Mouse (Mus musculus) hindbrain, embryonic 16.5 days (tissue): Measurements from ENCODE around the gene Col6a4. TPM values are rescaled to one million over a fixed set of nuclear protein-coding genes. Genes with fewer than 3 reads are reported as not detected.

Source experiments
- ATAC-seq: fragments of 200-750 bp; cut with Nextera tagmentation; 2 replicates; pipeline ENCODE4 v1.8.0; 2017; ENCODE audit warnings: moderate TSS enrichment, moderate library complexity
- H3K27ac ChIP-seq: fragments of 300-500 bp; sonication (generic); 2 replicates; pipeline ENCODE4 v1.5.1; 2014; ENCODE audit warnings: low read depth, mild to moderate bottlenecking, control low read depth, low read length, moderate library complexity
- H3K27me3 ChIP-seq: fragments of 300-500 bp; sonication (generic); replicated peaks from 2 replicates; pipeline ENCODE4 v1.6.1; 2014; ENCODE audit warnings: low read length; ENCODE audit not compliant: control insufficient read depth, insufficient read depth
- H3K36me3 ChIP-seq: fragments of 300-500 bp; sonication (generic); 2 replicates; pipeline ENCODE4 v1.6.1; 2014; ENCODE audit warnings: mild to moderate bottlenecking, low read length, moderate library complexity, mixed read lengths; ENCODE audit not compliant: control insufficient read depth, insufficient read depth
- H3K4me1 ChIP-seq: fragments of 300-500 bp; sonication (generic); 2 replicates; pipeline ENCODE4 v1.6.1; 2014; ENCODE audit warnings: low read depth, low read length; ENCODE audit not compliant: control insufficient read depth, insufficient read depth
- H3K4me2 ChIP-seq: fragments of 300-500 bp; sonication (generic); 2 replicates; pipeline ENCODE4 v1.6.1; 2014; ENCODE audit warnings: mild to moderate bottlenecking, low read length, control low read depth, moderate library complexity
- H3K4me3 ChIP-seq: fragments of 300-500 bp; sonication (generic); 2 replicates; pipeline ENCODE4 v1.5.1; 2014; ENCODE audit warnings: mild to moderate bottlenecking, low read length, control low read depth, moderate library complexity
- H3K9ac ChIP-seq: fragments of 300-500 bp; sonication (generic); 2 replicates; pipeline ENCODE4 v1.6.1; 2014; ENCODE audit warnings: low read depth, mild to moderate bottlenecking, control low read depth, low read length, moderate library complexity
- H3K9me3 ChIP-seq: fragments of 300-500 bp; sonication (generic); 2 replicates; pipeline ENCODE4 v1.6.1; 2014; ENCODE audit warnings: mild to moderate bottlenecking, low read length, moderate library complexity; ENCODE audit not compliant: control insufficient read depth
- WGBS: fragments of 180-500 bp; shearing (Covaris S2); extraction: QIAGEN DNeasy Blood & Tissue Kit; methylation state at CpG from one replicate; pipeline ENCODE4 v1.1.7; 2014; 5-methylcytosine and 5-hydroxymethylcytosine counted together
- polyA plus RNA-seq: library from polyadenylated mRNA; unstranded; fragments of >200 nt; fragmentation: Nextera tagmentation; extraction: Ambion mirVana; gene quantifications from 2 replicates; pipeline ENCODE4 v1.2.1, GENCODE M21; 2015

Col6a4 gene
- polyA plus RNA-seq, 1 experiment from 2014 or later, result 1.5 TPM

- H3K4me1 ChIP-seq, result no peaks in the 10 kb centered on the region
- ATAC-seq, result no peak
- no peak overlapping the region for H3K4me2 ChIP-seq
- H3K27me3 ChIP-seq, result no peaks in the 10 kb centered on the region
- no peak overlapping the region for H3K9ac ChIP-seq
- no peaks in the 10 kb centered on the region for H3K36me3 ChIP-seq
- H3K9me3 ChIP-seq, result no peaks in the 10 kb centered on the region
- no peak overlapping the region for H3K27ac ChIP-seq
- WGBS, result 67% methylated on average over 1 of the region's 1 CpGs
- no peak overlapping the region for H3K4me3 ChIP-seq
Observed at GRCm38 (mm10) chr9:106039276-106039675, 57.3 kb downstream of the Col6a4 start.

- ATAC-seq, result peak; percentile 48; the same call in 1 of the 2 replicates
- Histone ChIP-seq H3K4me1 (no peaks in the 10 kb centered on the region), H3K4me2 (no peak overlapping the region), H3K27me3 (no peaks in the 10 kb centered on the region), H3K4me3 (no peak overlapping the region), H3K36me3 (no peaks in the 10 kb centered on the region), H3K27ac (no peak overlapping the region), H3K9ac (no peak overlapping the region), H3K9me3 (no peaks in the 10 kb centered on the region)
- WGBS, result 5% methylated on average over 4 of the region's 4 CpGs
Observed at GRCm38 (mm10) chr9:106038865-106039264, 57.7 kb downstream of the Col6a4 start.

GRCm38 (mm10) chr9:106015666-106016065 lies 80.9 kb downstream of the Col6a4 start:
- H3K4me3 ChIP-seq, result no peak overlapping the region
- no peak overlapping the region for H3K4me2 ChIP-seq
- H3K4me1 ChIP-seq, result no peaks in the 10 kb centered on the region
- H3K27me3 ChIP-seq, result no peaks in the 10 kb centered on the region
- ATAC-seq, result no peak
- no peak overlapping the region for H3K9ac ChIP-seq
- 90% methylated on average over 3 of the region's 3 CpGs for WGBS
- H3K27ac ChIP-seq, result no peak overlapping the region
- no peaks in the 10 kb centered on the region for H3K9me3 ChIP-seq
- H3K36me3 ChIP-seq, result no peaks in the 10 kb centered on the region

- no peaks in the 10 kb centered on the region for H3K4me1 ChIP-seq
- H3K27ac ChIP-seq, result no peak overlapping the region
- no peak overlapping the region for H3K4me3 ChIP-seq
- no peaks in the 10 kb centered on the region for H3K36me3 ChIP-seq
- 88% methylated on average over 11 of the region's 11 CpGs for WGBS
- no peak overlapping the region for H3K9ac ChIP-seq
- no peaks in the 10 kb centered on the region for H3K9me3 ChIP-seq
- no peak overlapping the region for H3K4me2 ChIP-seq
- ATAC-seq, result no peak
- no peaks in the 10 kb centered on the region for H3K27me3 ChIP-seq
Observed at GRCm38 (mm10) chr9:106013139-106013538, 83.4 kb downstream of the Col6a4 start.

- Histone ChIP-seq H3K27me3 (no peaks in the 10 kb centered on the region), H3K4me2 (no peak overlapping the region), H3K9ac (no peak overlapping the region), H3K9me3 (no peaks in the 10 kb centered on the region), H3K27ac (no peak overlapping the region), H3K36me3 (no peaks in the 10 kb centered on the region), H3K4me1 (no peaks in the 10 kb centered on the region), H3K4me3 (no peak overlapping the region)
- WGBS, result 55% methylated on average over 11 of the region's 11 CpGs
- no peak for ATAC-seq
Observed at GRCm38 (mm10) chr9:105997955-105998354, 98.6 kb downstream of the Col6a4 start.

- H3K4me1 ChIP-seq, result no peaks in the 10 kb centered on the region
- no peaks in the 10 kb centered on the region for H3K27me3 ChIP-seq
- H3K4me2 ChIP-seq, result no peak overlapping the region
- no peaks in the 10 kb centered on the region for H3K36me3 ChIP-seq
- WGBS, result 74% methylated on average over 6 of the region's 6 CpGs
- no peak overlapping the region for H3K9ac ChIP-seq
- H3K9me3 ChIP-seq, result no peaks in the 10 kb centered on the region
- ATAC-seq, result no peak
- no peak overlapping the region for H3K27ac ChIP-seq
- no peak overlapping the region for H3K4me3 ChIP-seq
Observed at GRCm38 (mm10) chr9:105992425-105992824, 104.2 kb downstream of the Col6a4 start.

- H3K4me2 ChIP-seq, result no peak overlapping the region
- no peak for ATAC-seq
- 69% methylated on average over 6 of the region's 6 CpGs for WGBS
Observed at GRCm38 (mm10) chr9:105990099-105990498, 106.5 kb downstream of the Col6a4 start.

GRCm38 (mm10) chr9:105989468-105989867 lies 107.1 kb downstream of the Col6a4 start:
- 78% methylated on average over 6 of the region's 6 CpGs for WGBS
- ATAC-seq, result no peak
- H3K27ac ChIP-seq, result no peak overlapping the region
- H3K9me3 ChIP-seq, result no peaks in the 10 kb centered on the region
- peaks cover 6% of the 10 kb centered on the region for H3K4me1 ChIP-seq
- no peak overlapping the region for H3K9ac ChIP-seq
- no peak overlapping the region for H3K4me2 ChIP-seq
- no peaks in the 10 kb centered on the region for H3K27me3 ChIP-seq
- H3K4me3 ChIP-seq, result no peak overlapping the region
- H3K36me3 ChIP-seq, result no peaks in the 10 kb centered on the region

More at GRCm38 (mm10) chr9:105990099-105990498, 106.5 kb downstream of the Col6a4 start:
- H3K4me3 ChIP-seq, result no peak overlapping the region
- no peak overlapping the region for H3K27ac ChIP-seq
- no peaks in the 10 kb centered on the region for H3K36me3 ChIP-seq
- H3K4me1 ChIP-seq, result peaks cover 4% of the 10 kb centered on the region
- H3K27me3 ChIP-seq, result no peaks in the 10 kb centered on the region
- no peaks in the 10 kb centered on the region for H3K9me3 ChIP-seq
- no peak overlapping the region for H3K9ac ChIP-seq

GRCm38 (mm10) chr9:105988096-105988495 lies 108.5 kb downstream of the Col6a4 start:
- no peaks in the 10 kb centered on the region for H3K36me3 ChIP-seq
- H3K4me3 ChIP-seq, result no peak overlapping the region
- H3K4me1 ChIP-seq, result peaks cover 6% of the 10 kb centered on the region
- no peaks in the 10 kb centered on the region for H3K9me3 ChIP-seq
- no peak overlapping the region for H3K9ac ChIP-seq
- peak; percentile 45; the same call in 1 of the 2 replicates for ATAC-seq
- H3K4me2 ChIP-seq, result no peak overlapping the region
- WGBS, result 48% methylated on average over 8 of the region's 8 CpGs
- H3K27ac ChIP-seq, result no peak overlapping the region
- H3K27me3 ChIP-seq, result no peaks in the 10 kb centered on the region
